In the genomic region with DNA sequence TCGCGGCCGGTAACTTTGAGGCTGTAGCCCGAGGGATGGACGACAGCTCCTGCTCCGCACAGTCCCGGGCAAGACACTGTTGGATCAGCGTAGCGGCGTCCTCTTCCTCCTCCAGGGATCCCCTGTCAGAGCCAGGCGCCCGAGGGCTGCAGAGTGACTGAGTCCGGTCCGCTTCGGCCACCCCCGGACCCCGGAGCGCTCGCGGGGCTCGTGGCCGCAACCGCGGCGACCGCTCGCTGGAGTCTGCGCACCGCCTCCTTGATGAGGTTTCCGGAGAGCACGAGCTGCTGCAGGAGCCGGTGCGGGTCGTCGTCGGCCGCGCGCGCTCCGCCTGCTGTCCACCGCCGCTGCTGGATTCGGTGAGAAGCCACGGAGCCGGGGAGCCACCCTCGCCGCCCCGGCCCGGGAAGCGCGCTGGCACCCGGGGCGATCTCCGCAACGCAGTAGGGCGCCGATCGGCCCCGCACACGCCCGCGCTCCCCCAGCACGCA, we compare ENCODE assay signal across 8 mouse cellular contexts. TPM values are rescaled to one million over a fixed set of nuclear protein-coding genes. Genes with fewer than 3 reads are reported as not detected.
A peak's percentile ranks its signal among the peaks of the same experiment; 100 is the strongest.
DNase-seq lines count a peak whose midpoint lies in the region; ATAC-seq and TF ChIP-seq lines count a peak whose summit lies in the region.

No protein-coding gene starts in this region.

- H3K4me1 ChIP-seq in forebrain, embryonic 15.5 days: peaks cover 44% of the 10 kb centered on the region

- H3K27me3 ChIP-seq in forebrain, embryonic 15.5 days: no peaks in the 10 kb centered on the region

- peak overlapping the region; percentile 95 for H3K27ac ChIP-seq in forebrain, embryonic 15.5 days (replicated peaks)

- peak; percentile 1 for ATAC-seq in forebrain, embryonic 15.5 days (replicated peaks)

- WGBS in forebrain, embryonic 15.5 days: under 1% methylated on average over 61 of the region's 64 CpGs

- peak overlapping the region; percentile 73 for H3K9ac ChIP-seq in forebrain, embryonic 15.5 days (replicated peaks)

- peak overlapping the region; percentile 69 for H3K4me3 ChIP-seq in forebrain, embryonic 15.5 days

- no peaks in the 10 kb centered on the region for H3K9me3 ChIP-seq in forebrain, embryonic 15.5 days

- no peak for TF ChIP-seq POLR2A in brain, embryonic 14.5 days (IDR thresholded peaks at IDR 0.05; ENCODE audit: borderline replicate concordance, extremely low read depth, insufficient read depth, insufficient read length, poor library complexity, severe bottlenecking)

- peak overlapping the region; percentile 88 for H3K4me2 ChIP-seq in forebrain, embryonic 15.5 days (replicated peaks)

- TF ChIP-seq CTCF in brain, embryonic 14.5 days (IDR thresholded peaks at IDR 0.05; ENCODE audit: borderline replicate concordance, extremely low read depth, insufficient read depth, insufficient read length): no peak

- no peaks in the 10 kb centered on the region for H3K36me3 ChIP-seq in forebrain, embryonic 15.5 days

- peak; percentile 36 for DNase-seq in MN1 (ENCODE audit: low spot score)
- peak; percentile 64 for DNase-seq in brain, embryonic 14.5 days (ENCODE audit: low read depth)
- DNase-seq in heart, postnatal 4 days: peak; percentile 56
- peak; percentile 25 to 50 for DNase-seq in layer of hippocampus, postnatal 25 days (ENCODE audit: extremely low spot score in 1 of 2, low spot score in 1 of 2)
- DNase-seq in lung, postnatal 25 days (ENCODE audit: low spot score): peak; percentile 14
- peak; percentile 43 for DNase-seq in right cerebral cortex, postnatal 4 days
- DNase-seq in c-Kit-positive CD71-positive TER-119-positive erythroid progenitor cells, embryonic 14.5 days (ENCODE audit: low spot score): no peak

RNA-seq across cellular contexts. Expression of gene Frat2, which starts 0.8 kb away (rescaled TPM):
- polyA plus RNA-seq in brain, embryonic 14.5 days (2012; rRNA removed): 14.6 and 16.5 TPM in 2 replicates
- 16.9 and 17.9 TPM in 2 replicates for polyA plus RNA-seq in forebrain, embryonic 15.5 days (2015; fragmentation: Nextera tagmentation; extraction: Ambion mirVana)
- total RNA-seq in heart, postnatal 4 days (2021): 1 to 10 TPM; 3.6 to 3.9 TPM
- 10 to 100 TPM; 13.9 to 14.9 TPM for total RNA-seq in layer of hippocampus, postnatal 25 days (2021)

RNA-seq across cellular contexts. Expression of gene Frat1, which starts 17.4 kb away (rescaled TPM):
- polyA plus RNA-seq in brain, embryonic 14.5 days (2012; rRNA removed): 12.0 and 14.8 TPM in 2 replicates
- 34.7 and 35.1 TPM in 2 replicates for polyA plus RNA-seq in forebrain, embryonic 15.5 days (2015; fragmentation: Nextera tagmentation; extraction: Ambion mirVana)
- total RNA-seq in heart, postnatal 4 days (2021): 1 to 10 TPM; 2.1 to 2.3 TPM
- 10 to 100 TPM; 22.4 to 24.8 TPM for total RNA-seq in layer of hippocampus, postnatal 25 days (2021)

RNA-seq across cellular contexts. Expression of gene Arhgap19, which starts 45.3 kb away (rescaled TPM):
- 10.4 and 13.3 TPM in 2 replicates for polyA plus RNA-seq in brain, embryonic 14.5 days (2012; rRNA removed)
- 10.6 and 11.2 TPM in 2 replicates for polyA plus RNA-seq in forebrain, embryonic 15.5 days (2015; fragmentation: Nextera tagmentation; extraction: Ambion mirVana)
- total RNA-seq in heart, postnatal 4 days (2021): 10 to 100 TPM in 1 of 2 experiments, 1 to 10 TPM in 1; 9.5 to 10.2 TPM
- total RNA-seq in layer of hippocampus, postnatal 25 days (2021): 1 to 10 TPM; 2.4 to 2.5 TPM

RNA-seq across cellular contexts. Expression of gene Rrp12, which starts 48.8 kb away (rescaled TPM):
- 14.7 and 17.1 TPM in 2 replicates for polyA plus RNA-seq in brain, embryonic 14.5 days (2012; rRNA removed)
- polyA plus RNA-seq in forebrain, embryonic 15.5 days (2015; fragmentation: Nextera tagmentation; extraction: Ambion mirVana): 16.7 and 17.3 TPM in 2 replicates
- total RNA-seq in heart, postnatal 4 days (2021): 10 to 100 TPM; 19.9 to 23.4 TPM
- 10 to 100 TPM; 32.9 to 33.5 TPM for total RNA-seq in layer of hippocampus, postnatal 25 days (2021)

Comparison
In these comparisons a context has a peak if more than half of its experiments do, and no peak if none do; other contexts are left out.
1. RNA of gene Frat1, which starts 17.4 kb away (total RNA-seq): 22.4 to 24.8 TPM in layer of hippocampus, postnatal 25 days; 2.1 to 2.3 TPM in heart, postnatal 4 days; every median in the first group is over 4 times any median in the second.